Mouse (Mus musculus) limb, embryonic 14.5 days (tissue): ENCODE data around the gene Gpr182. TPM values are rescaled to one million over a fixed set of nuclear protein-coding genes. Genes with fewer than 3 reads are reported as not detected.

Source experiments
- ATAC-seq: fragments of 200-750 bp; cut with Nextera tagmentation; 2 replicates; pipeline ENCODE4 v1.8.0; 2017; ENCODE audit warnings: low read depth, moderate number of reproducible peaks, moderate TSS enrichment; ENCODE audit not compliant: low FRiP score
- DNase-seq: peaks from one replicate; pipeline ENCODE4 v3.0.0-alpha.2; 2015; ENCODE audit warnings: low spot score
- H3K27ac ChIP-seq: fragments of 300-500 bp; sonication (generic); replicated peaks from 2 replicates; pipeline ENCODE4 v1.5.1; 2014; ENCODE audit warnings: low read depth, mild to moderate bottlenecking, low read length, moderate library complexity, mixed read lengths
- H3K27me3 ChIP-seq: fragments of 300-500 bp; sonication (generic); 2 replicates; pipeline ENCODE4 v1.6.1; 2014; ENCODE audit warnings: low read length, mixed read lengths; ENCODE audit not compliant: control insufficient read depth, insufficient read depth
- H3K36me3 ChIP-seq: fragments of 300-500 bp; sonication (generic); 2 replicates; pipeline ENCODE4 v1.6.1; 2014; ENCODE audit warnings: mild to moderate bottlenecking, low read length, moderate library complexity, mixed read lengths; ENCODE audit not compliant: control insufficient read depth, insufficient read depth
- H3K4me1 ChIP-seq: fragments of 300-500 bp; sonication (generic); 2 replicates; pipeline ENCODE4 v1.6.1; 2014; ENCODE audit warnings: antibody characterized with exemption, low read length, mixed read lengths; ENCODE audit not compliant: control insufficient read depth, insufficient read depth
- H3K4me2 ChIP-seq: fragments of 300-500 bp; sonication (generic); replicated peaks from 2 replicates; pipeline ENCODE4 v1.6.1; 2014; ENCODE audit warnings: low read depth, mild to moderate bottlenecking, low read length, moderate library complexity; ENCODE audit not compliant: severe bottlenecking
- H3K4me3 ChIP-seq: fragments of 300-500 bp; sonication (generic); replicated peaks from 2 replicates; pipeline ENCODE4 v1.5.1; 2014; ENCODE audit warnings: low read length
- H3K9ac ChIP-seq: fragments of 300-500 bp; sonication (generic); 2 replicates; pipeline ENCODE4 v1.6.1; 2014; ENCODE audit warnings: mild to moderate bottlenecking, low read depth, low read length, moderate library complexity; ENCODE audit not compliant: severe bottlenecking
- H3K9me3 ChIP-seq: fragments of 300-500 bp; sonication (generic); 2 replicates; pipeline ENCODE4 v1.6.1; 2016; ENCODE audit warnings: low read length; ENCODE audit not compliant: control insufficient read depth
- POLR2A ChIP-seq: fragments of 200-500 bp; IDR thresholded peaks from 2 replicates; pipeline ENCODE4 v1.8.0; 2012; ENCODE audit warnings: inconsistent platforms, mild to moderate bottlenecking, moderate library complexity, borderline replicate concordance; ENCODE audit not compliant: insufficient read depth, insufficient read length; ENCODE audit errors: extremely low read depth
- WGBS: fragments of 180-500 bp; shearing (Covaris S2); extraction: QIAGEN DNeasy Blood & Tissue Kit; methylation state at CpG from one replicate; pipeline ENCODE4 v1.1.7; 2014; 5-methylcytosine and 5-hydroxymethylcytosine counted together
- polyA plus RNA-seq, 2 experiments: library from polyadenylated mRNA; depleted of rRNA in 1 of 2; stranded (reverse) in 1 of 2; unstranded in 1 of 2; fragments of >200 nt; fragmentation: Nextera tagmentation in 1 of 2; extraction: Ambion mirVana in 1 of 2; gene quantifications; 2 replicates each; pipeline versions ENCODE4 v1.2.1 to v1.2.3; 2012 to 2014

Gene Gpr182
- polyA plus RNA-seq, 2 experiments = 0.40 to 0.88 TPM

DNA sequence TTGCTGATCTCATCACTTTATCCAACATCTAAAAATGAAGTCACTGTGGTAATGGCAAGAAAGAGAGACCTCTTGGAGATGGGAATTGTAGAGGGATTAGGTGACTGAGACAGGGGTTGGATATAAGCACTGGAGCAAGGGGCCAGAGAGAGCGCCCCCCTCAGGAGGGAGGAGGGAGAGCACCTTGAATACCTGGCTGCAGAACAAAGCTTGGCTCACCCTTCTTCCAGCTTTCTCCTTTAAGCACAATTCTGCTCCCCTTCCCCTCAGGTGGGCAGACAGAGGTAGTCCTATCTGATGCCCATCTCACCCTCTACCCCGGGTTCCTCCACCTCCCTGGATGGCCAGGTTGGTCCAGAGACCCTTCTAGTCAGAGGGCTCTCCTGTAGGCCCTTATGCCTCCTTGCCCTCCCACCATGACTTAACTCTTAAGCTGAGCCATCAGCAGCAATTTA is 46.7 kb downstream of the Gpr182 start, which contains the start of gene Myo1a:
Gene Myo1a (plus strand): TSS at position 405 of the 455 bp plus-strand sequence.
- Histone ChIP-seq H3K4me2 (no peak within 1 kb of the TSS), H3K27me3 (no peaks in the 10 kb centered on the region), H3K36me3 (no peaks in the 10 kb centered on the region), H3K9me3 (no peaks in the 10 kb centered on the region), H3K4me1 (no peaks in the 10 kb centered on the region), H3K4me3 (no peak within 1 kb of the TSS), H3K27ac (no peak within 1 kb of the TSS), H3K9ac (no peak within 1 kb of the TSS)
- TF ChIP-seq POLR2A = no peak
- no peak for ATAC-seq
- no peak for DNase-seq
- whole genome bisulfite sequencing = 65% methylated on average over 2 of the region's 2 CpGs

DNA sequence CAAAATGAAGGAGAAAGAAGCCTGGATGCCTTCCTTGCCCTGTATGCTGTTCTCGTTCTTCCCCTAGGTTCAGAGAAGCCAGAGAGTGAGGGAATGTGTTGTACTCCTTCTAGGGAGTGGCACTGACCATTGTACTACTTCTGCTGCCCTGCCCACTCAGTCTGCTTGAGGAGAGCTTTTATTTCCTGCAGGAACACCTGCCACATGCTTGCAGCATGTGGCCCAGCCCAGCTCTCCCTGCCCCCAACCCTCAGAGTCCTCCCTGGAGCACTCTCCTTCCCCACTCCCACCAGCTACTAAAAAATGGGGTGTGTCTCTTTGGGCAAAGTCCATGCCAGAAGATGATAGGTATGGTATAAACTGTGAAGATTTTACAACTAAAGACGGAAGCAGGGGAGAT is 47.2 kb downstream of the Gpr182 start:
- DNase-seq = no peak
- H3K27me3 ChIP-seq = no peaks in the 10 kb centered on the region
- no peak overlapping the region for H3K4me2 ChIP-seq
- H3K9me3 ChIP-seq = no peaks in the 10 kb centered on the region
- no peak for TF ChIP-seq POLR2A
- no peaks in the 10 kb centered on the region for H3K4me1 ChIP-seq
- 63% methylated on average over 2 of the region's 2 CpGs for WGBS
- no peak overlapping the region for H3K9ac ChIP-seq
- H3K4me3 ChIP-seq = no peak overlapping the region
- H3K36me3 ChIP-seq = no peaks in the 10 kb centered on the region
- no peak overlapping the region for H3K27ac ChIP-seq
- ATAC-seq = no peak

DNA sequence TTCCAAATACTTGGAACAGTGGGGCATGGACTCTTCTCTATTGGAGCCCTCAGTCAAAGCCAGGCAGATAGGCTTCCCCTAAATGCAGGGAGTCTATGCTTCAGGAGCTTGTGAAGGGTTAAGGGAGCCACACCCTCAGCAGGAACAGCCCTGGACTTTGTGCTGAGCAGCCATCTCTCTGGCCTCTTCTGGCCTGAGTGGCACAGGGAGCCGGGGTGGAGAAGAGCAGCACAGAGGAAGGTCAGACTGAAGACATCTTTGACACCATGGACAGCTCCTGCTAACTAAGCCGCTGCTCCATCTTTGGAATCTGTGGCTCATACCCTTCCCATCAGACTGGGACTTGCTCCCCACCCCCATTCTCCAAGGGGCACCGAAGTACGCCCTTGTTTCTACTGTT is 48.2 kb downstream of the Gpr182 start:
- no peak for TF ChIP-seq POLR2A
- DNase-seq (peak; percentile 49), ATAC-seq (no peak)

DNA sequence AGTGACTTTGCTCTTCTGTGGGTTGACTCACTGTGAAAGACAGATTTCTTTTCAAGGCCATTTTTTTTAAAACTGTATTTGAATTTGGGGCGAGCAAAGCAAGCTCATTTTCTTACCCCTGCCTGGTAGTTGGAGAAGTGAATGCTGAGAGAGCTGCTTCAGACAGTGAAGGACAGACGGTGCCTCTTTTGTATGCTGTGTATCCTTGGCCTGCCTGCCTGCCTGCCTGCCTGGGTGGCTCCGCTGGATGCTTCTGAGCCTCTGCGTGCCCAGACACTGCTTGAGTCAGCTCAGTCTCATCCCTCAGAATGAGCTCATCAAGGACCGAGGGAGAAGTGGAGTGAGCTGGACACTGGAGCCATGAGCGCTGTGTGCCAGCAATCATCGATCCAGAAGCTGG is 52.6 kb downstream of the Gpr182 start:
- WGBS = 89% methylated on average over 7 of the region's 7 CpGs
- Histone ChIP-seq H3K4me1 (no peaks in the 10 kb centered on the region), H3K27me3 (no peaks in the 10 kb centered on the region), H3K4me3 (no peak overlapping the region), H3K9ac (no peak overlapping the region), H3K27ac (no peak overlapping the region), H3K36me3 (peaks cover 41% of the 10 kb centered on the region), H3K9me3 (no peaks in the 10 kb centered on the region), H3K4me2 (no peak overlapping the region)
- DNase-seq (no peak), ATAC-seq (no peak)
- TF ChIP-seq POLR2A = no peak

More for the DNA sequence above, 48.2 kb downstream of the Gpr182 start:
- Histone ChIP-seq H3K27ac (no peak overlapping the region), H3K36me3 (peaks cover 7% of the 10 kb centered on the region; the same call in 1 of the 2 replicates), H3K4me1 (no peaks in the 10 kb centered on the region), H3K9ac (no peak overlapping the region), H3K4me2 (no peak overlapping the region), H3K9me3 (no peaks in the 10 kb centered on the region), H3K27me3 (no peaks in the 10 kb centered on the region), H3K4me3 (no peak overlapping the region)
- 34% methylated on average over 4 of the region's 4 CpGs for WGBS

Other genes with a start within 250 kb of the Gpr182 start
- 31.7 and 36.9 TPM in 2 replicates for gene Ndufa4l2, start 236.8 kb downstream of the Gpr182 start, polyA plus RNA-seq (2012; rRNA removed)
- gene Ndufa4l2, start 236.8 kb downstream of the Gpr182 start, polyA plus RNA-seq (2014; fragmentation: Nextera tagmentation; extraction: Ambion mirVana) = 44.5 and 62.9 TPM in 2 replicates
- gene Shmt2, start 229.3 kb downstream of the Gpr182 start, polyA plus RNA-seq (2012; rRNA removed) = 146 and 178 TPM in 2 replicates
- 89.4 and 94.6 TPM in 2 replicates for gene Shmt2, start 229.3 kb downstream of the Gpr182 start, polyA plus RNA-seq (2014; fragmentation: Nextera tagmentation; extraction: Ambion mirVana)
- gene Nxph4, start 217.2 kb downstream of the Gpr182 start, polyA plus RNA-seq (2012; rRNA removed) = 7.2 and 9.6 TPM in 2 replicates
- gene Nxph4, start 217.2 kb downstream of the Gpr182 start, polyA plus RNA-seq (2014; fragmentation: Nextera tagmentation; extraction: Ambion mirVana) = 17.5 and 19.9 TPM in 2 replicates
- gene Lrp1, start 130.6 kb downstream of the Gpr182 start, polyA plus RNA-seq (2012; rRNA removed) = 261 and 271 TPM in 2 replicates
- gene Lrp1, start 130.6 kb downstream of the Gpr182 start, polyA plus RNA-seq (2014; fragmentation: Nextera tagmentation; extraction: Ambion mirVana) = 146 and 172 TPM in 2 replicates
- 30.7 and 33.5 TPM in 2 replicates for gene Stat6, start 108.7 kb downstream of the Gpr182 start, polyA plus RNA-seq (2012; rRNA removed)
- 22.2 and 24.6 TPM in 2 replicates for gene Stat6, start 108.7 kb downstream of the Gpr182 start, polyA plus RNA-seq (2014; fragmentation: Nextera tagmentation; extraction: Ambion mirVana)
- gene Nemp1, start 84.8 kb downstream of the Gpr182 start, polyA plus RNA-seq (2012; rRNA removed) = 12.3 and 13.9 TPM in 2 replicates
- 9.0 and 10.2 TPM in 2 replicates for gene Nemp1, start 84.8 kb downstream of the Gpr182 start, polyA plus RNA-seq (2014; fragmentation: Nextera tagmentation; extraction: Ambion mirVana)
- gene Nab2, start 83.2 kb downstream of the Gpr182 start, polyA plus RNA-seq (2012; rRNA removed) = 64.5 and 68.3 TPM in 2 replicates
- gene Nab2, start 83.2 kb downstream of the Gpr182 start, polyA plus RNA-seq (2014; fragmentation: Nextera tagmentation; extraction: Ambion mirVana) = 16.4 and 19.9 TPM in 2 replicates
- 1.2 and 1.7 TPM in 2 replicates for gene Myo1a, start 46.6 kb downstream of the Gpr182 start, polyA plus RNA-seq (2012; rRNA removed)
- gene Myo1a, start 46.6 kb downstream of the Gpr182 start, polyA plus RNA-seq (2014; fragmentation: Nextera tagmentation; extraction: Ambion mirVana) = 0.30 and 0.48 TPM in 2 replicates
- 0.58 and 15.2 TPM in 2 replicates for gene Tac2, start 27.3 kb downstream of the Gpr182 start, polyA plus RNA-seq (2012; rRNA removed)
- 0.44 and 0.84 TPM in 2 replicates for gene Tac2, start 27.3 kb downstream of the Gpr182 start, polyA plus RNA-seq (2014; fragmentation: Nextera tagmentation; extraction: Ambion mirVana)
- gene Zbtb39, start 12.2 kb downstream of the Gpr182 start, polyA plus RNA-seq (2012; rRNA removed) = 10.7 and 12.5 TPM in 2 replicates
- gene Zbtb39, start 12.2 kb downstream of the Gpr182 start, polyA plus RNA-seq (2014; fragmentation: Nextera tagmentation; extraction: Ambion mirVana) = 4.2 and 4.4 TPM in 2 replicates
- 0.11 and 0.12 TPM in 2 replicates for gene Rdh1, start 8.0 kb upstream of the Gpr182 start, polyA plus RNA-seq (2012; rRNA removed)
- gene Rdh1, start 8.0 kb upstream of the Gpr182 start, polyA plus RNA-seq (2014; fragmentation: Nextera tagmentation; extraction: Ambion mirVana) = 0.08 TPM in 1 of 2 replicates, not detected in the other
- gene Rdh16f1, start 8.1 kb upstream of the Gpr182 start, polyA plus RNA-seq (2012; rRNA removed) = 0.15 and 0.16 TPM in 2 replicates
- gene Rdh16f1, start 8.1 kb upstream of the Gpr182 start, polyA plus RNA-seq (2014; fragmentation: Nextera tagmentation; extraction: Ambion mirVana) = 0.59 TPM in 1 of 2 replicates, not detected in the other
- 0.26 and 0.33 TPM in 2 replicates for gene Rdh9, start 24.7 kb upstream of the Gpr182 start, polyA plus RNA-seq (2012; rRNA removed)
- gene Rdh9, start 24.7 kb upstream of the Gpr182 start, polyA plus RNA-seq (2014; fragmentation: Nextera tagmentation; extraction: Ambion mirVana) = 0.30 TPM in 1 of 2 replicates, not detected in the other
- gene Rdh16, start 49.4 kb upstream of the Gpr182 start, polyA plus RNA-seq (2012; rRNA removed) = 0.10 TPM in 1 of 2 replicates, not detected in the other
- gene Rdh16, start 49.4 kb upstream of the Gpr182 start, polyA plus RNA-seq (2014; fragmentation: Nextera tagmentation; extraction: Ambion mirVana) = 0.06 TPM in 1 of 2 replicates, not detected in the other
- not detected in 2 replicates for gene Rdh19, start 98.2 kb upstream of the Gpr182 start, polyA plus RNA-seq (2012; rRNA removed)
- not detected in 2 replicates for gene Rdh19, start 98.2 kb upstream of the Gpr182 start, polyA plus RNA-seq (2014; fragmentation: Nextera tagmentation; extraction: Ambion mirVana)
- not detected in 2 replicates for gene Rdh16f2, start 114.7 kb upstream of the Gpr182 start, polyA plus RNA-seq (2012; rRNA removed)
- gene Rdh16f2, start 114.7 kb upstream of the Gpr182 start, polyA plus RNA-seq (2014; fragmentation: Nextera tagmentation; extraction: Ambion mirVana) = not detected in 2 replicates
- 0.05 TPM in 1 of 2 replicates, not detected in the other for gene Rdh7, start 137.1 kb upstream of the Gpr182 start, polyA plus RNA-seq (2012; rRNA removed)
- not detected in 2 replicates for gene Rdh7, start 137.1 kb upstream of the Gpr182 start, polyA plus RNA-seq (2014; fragmentation: Nextera tagmentation; extraction: Ambion mirVana)
- gene Sdr9c7, start 146.8 kb upstream of the Gpr182 start, polyA plus RNA-seq (2012; rRNA removed) = 0.60 and 1.0 TPM in 2 replicates
- 1.0 and 1.4 TPM in 2 replicates for gene Sdr9c7, start 146.8 kb upstream of the Gpr182 start, polyA plus RNA-seq (2014; fragmentation: Nextera tagmentation; extraction: Ambion mirVana)